Mouse (Mus musculus): ENCODE data around the gene Ppdpf.

DNA sequence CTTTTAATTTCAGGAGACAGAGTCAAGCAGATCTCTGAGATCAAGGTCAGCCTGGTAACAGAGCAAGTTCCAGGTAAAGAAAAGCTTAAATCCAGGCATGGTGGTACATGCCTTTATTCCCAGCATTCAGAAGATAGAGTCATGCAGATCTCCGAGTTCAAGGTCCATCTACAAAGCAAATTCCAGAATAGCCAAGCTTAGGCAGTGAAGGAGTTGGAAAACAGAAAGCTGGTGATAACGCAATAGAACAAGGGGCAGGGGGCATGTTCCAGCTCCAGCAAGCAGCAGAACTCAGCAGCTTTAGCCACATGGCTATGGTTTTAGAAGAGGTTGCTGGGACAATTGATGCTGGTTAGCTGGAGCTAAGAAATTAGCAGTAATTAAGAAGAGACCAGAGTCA is 37.9 kb downstream of the Ppdpf start:
- TF ChIP-seq CTCF (IDR thresholded peaks at IDR 0.05): no peak
- no peak for TF ChIP-seq EP300 (IDR thresholded peaks at IDR 0.05; ENCODE audit: insufficient read depth, low read depth, low read length)

All from heart, adult 2 months (tissue).